Mouse (Mus musculus): ENCODE measurements around the gene Maml2.

Gene Maml2

DNA sequence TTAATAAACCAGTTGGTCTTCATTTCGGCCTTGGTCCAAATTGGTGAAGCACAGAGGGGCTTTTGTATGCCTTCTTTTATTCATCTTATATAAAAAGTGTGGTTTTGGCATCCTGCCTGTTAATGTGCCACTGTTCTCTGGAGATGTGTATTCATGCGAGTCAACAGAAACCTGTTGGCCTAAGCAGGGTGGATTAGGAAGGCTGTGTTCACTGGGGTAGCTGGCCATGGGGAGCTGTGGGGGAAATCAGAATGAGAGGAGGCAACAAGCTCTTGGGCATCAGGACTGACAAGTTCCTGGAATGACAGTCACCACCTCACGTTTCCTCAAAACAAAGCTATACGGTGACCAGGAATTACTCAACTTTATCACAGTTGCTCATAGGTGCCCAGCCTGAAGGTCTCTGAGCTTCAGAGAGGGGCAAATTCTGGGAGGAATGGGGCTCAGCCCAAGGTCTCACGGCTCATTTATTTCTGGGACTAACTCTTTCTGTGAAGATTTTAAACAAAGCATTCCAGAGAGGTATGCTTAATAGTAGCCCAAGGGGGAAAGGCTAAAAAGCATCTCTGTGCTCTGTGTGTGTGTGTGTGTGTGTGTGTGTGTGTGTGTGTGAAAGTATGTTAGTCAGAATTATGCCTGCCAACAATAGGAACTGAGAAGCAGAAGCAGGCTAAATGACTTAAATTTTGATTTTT is 228.0 kb downstream of the Maml2 start:
- in situ Hi-C loops (cut with MboI, MseI), result no loop called here

DNA sequence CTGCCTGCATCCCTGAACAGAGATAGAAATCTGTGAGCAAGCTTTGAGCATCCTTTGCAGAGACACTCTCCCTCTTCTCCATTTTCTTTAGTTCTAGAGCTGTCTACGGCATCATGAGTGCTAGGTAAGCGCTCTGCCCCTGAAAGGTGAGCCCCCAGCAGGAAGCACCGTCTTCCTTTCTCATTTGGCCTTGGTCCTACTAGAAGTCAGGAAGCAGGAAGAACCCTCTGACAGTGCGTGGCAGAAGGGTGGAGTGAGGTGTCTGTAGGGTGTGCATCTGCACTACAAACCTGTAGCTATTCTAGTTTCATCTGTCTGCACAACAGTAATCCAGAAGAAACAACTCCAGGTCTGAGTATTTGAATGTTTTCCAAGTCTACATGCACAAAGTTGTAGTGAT is 232.8 kb downstream of the Maml2 start:
- in situ Hi-C loops (cut with MboI, MseI), result no loop called here

DNA sequence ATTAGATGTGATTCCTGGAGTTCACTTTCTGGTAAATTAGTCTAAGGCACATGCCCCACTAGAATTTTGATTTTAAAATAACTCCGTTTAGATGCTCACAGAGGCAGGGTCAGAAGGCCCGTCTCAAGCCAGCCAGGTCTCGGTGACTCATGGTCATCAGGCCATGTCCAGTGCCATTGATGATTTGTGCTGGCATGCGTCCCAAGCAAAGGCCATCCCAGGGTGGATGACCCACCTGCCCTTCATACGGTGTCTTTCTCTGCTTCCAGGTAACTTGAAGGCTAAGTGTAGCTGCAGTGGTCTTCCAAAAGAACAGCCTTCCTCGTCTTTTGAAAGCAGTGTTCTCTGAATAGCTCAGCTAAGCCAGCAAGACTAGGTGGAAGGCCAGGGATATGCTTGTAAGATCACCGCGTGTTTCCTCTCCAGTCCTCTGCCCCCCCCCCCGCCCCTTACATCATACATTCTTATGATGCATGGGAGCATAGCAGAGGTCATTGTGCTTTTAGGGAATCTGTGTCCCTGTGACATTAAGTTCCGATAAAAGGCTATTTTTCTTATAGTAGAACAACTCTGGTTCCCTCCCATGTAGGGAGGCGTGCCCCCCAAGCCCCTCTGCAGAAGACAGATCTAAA is 235.4 kb downstream of the Maml2 start:
- in situ Hi-C loops (cut with MboI, MseI), result no loop called here

DNA sequence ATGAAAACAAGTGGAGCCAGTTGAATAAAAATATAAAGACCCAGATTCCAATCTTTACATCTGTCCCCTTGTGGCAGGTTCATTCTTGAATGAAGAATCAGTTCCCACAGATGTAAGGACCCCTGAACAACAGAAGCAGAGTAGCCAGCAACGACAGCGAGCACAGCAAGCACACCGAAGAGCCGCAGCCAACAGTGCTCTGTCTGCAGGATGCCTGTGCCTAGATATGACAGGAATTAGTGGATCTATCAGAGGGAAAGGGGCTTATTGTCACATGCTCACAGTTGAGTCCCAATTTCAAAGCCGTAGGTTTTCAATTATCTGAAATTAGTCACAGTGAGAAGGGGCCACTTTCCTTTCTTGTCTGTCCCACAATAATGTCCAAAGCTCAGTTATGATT is 238.0 kb downstream of the Maml2 start:
- in situ Hi-C loops (cut with MboI, MseI), result no loop called here

DNA sequence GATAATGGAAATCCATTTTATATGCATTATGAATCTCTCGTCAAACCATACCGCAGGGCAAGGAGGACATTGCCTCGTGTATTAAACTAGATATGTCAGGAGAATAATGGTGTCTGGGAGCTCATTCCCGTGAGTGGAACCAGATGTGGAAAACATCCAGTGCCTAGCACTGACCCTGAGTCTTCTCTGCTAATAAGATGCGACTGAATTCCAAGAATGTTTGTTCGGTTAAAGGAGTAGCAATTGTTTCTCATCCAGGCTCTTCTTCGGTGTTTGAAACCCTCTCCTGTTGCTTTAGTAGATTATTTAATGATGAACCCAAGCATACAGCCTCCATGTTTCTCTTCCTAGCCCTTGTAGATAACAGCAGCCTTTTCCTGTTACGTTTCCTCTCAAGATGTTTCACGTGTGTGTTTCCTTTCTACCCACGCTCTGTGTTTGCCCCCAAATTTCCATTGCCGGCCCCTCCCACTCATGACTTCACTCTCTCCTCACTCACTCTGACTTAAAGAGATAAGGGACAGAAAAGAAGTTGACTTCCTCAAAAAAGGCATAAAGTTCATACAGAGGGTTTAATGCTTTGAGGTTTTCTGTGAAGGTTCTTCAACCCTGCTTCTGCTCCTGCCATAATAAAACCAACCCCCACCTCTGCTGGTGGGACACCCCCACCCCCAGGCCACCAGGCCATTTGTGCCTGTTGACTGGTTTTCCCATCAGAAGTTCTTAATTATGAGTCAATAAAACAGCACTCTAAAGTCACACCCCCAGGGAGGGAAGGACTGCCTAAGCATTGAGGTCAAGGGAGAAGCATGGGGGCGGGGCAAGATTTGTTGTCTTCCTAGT is 238.9 kb downstream of the Maml2 start:
- in situ Hi-C loops (cut with MboI, MseI), result no loop called here

DNA sequence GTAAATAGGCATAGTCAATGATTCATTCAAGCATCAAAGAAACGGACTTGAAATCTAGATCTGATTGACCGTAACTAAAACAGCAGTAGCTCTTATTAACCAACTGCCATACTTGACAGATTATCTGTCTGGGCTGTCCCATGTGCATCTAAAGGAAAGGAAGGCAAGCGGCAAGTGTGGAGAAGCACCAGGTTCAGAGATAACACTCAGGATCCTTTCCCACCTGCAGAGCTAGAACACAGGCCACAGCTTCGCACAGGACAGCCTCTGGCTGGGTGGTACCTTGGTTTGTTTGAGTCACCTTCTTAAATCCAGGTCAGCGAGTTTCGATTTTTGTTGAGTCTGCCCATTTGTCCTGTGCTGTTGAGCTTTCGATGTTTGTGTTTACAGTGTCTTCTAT is 240.4 kb downstream of the Maml2 start:
- in situ Hi-C loops (cut with MboI, MseI), result no loop called here

DNA sequence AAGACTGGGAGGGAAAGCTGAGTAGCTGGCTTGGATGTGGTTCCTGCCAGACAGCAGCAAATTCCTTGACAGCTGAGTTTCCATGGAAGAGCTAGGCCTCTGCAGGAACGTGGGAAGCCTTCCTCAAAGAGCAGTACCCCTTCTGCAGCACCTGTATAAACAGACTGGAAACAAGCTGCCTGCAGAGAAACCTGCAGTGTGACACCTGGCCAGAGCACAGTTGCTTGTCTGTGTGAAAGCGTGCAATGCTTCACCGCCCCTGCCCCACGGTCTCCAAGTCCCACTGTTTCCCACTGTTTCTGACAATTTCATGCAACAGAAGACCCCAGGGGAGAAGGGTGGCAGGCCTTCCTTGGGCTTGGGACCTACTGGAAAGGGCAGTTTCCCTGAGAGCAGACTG is 241.8 kb downstream of the Maml2 start:
- in situ Hi-C loops (cut with MboI, MseI), result no loop called here

DNA sequence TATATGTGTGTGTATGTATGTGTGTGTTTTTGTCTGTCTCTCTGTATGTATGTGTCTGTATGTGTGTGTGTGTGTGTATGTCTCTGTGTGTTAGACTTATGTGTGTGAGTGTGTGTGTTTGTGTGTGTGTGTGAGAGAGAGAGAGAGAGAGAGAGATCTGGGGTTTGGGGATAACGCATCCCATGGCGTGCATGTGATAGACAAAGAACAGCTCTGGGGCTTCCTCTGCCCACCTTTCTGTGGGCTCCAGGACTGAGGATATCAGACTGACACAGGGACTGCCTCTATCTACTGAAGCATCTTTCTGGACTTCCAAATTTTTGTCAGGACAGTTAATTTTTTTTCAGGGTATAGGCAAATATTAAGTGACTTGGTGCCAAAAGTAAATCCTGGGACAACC is 242.5 kb downstream of the Maml2 start:
- in situ Hi-C loops (cut with MboI, MseI), result no loop called here

DNA sequence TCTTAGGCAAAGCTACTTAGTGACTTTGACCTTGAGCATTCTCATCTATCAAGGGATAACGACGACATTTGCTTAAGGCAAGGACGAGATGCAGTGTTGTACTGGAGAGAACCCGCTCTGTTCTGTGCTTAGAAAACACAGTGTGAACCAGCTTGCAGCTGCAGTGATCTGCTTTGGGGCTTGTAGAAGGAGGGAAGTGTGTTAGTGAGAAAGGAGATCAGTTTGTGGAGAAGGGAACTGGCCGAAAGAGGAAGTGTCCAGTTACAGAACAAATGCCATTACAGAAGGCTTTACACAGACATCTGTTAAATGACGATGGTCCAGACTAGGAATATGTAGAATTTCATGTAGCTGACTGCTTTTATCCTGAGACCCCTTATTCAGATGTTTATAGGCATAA is 243.0 kb downstream of the Maml2 start:
- in situ Hi-C loops (cut with MboI, MseI), result no loop called here

DNA sequence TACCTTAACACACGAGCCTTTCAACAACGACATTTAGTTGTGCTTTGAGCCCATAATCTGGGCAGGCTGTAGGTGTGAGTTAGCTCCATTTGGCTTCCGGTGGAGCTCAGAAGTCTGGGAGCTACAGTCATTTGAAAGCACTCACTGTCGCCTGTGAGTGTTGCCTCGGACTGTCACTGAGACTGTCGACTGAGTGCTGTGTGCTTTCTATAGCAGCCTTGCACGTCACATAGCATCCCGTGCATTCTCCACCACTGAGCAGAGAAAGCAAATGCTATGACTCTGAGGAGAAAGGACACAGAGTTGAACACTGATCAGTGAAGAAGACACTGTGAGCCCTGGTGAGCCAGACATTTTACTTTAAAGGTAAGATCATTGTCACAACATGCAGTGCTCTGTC is 245.4 kb downstream of the Maml2 start:
- in situ Hi-C loops (cut with MboI, MseI), result no loop called here

DNA sequence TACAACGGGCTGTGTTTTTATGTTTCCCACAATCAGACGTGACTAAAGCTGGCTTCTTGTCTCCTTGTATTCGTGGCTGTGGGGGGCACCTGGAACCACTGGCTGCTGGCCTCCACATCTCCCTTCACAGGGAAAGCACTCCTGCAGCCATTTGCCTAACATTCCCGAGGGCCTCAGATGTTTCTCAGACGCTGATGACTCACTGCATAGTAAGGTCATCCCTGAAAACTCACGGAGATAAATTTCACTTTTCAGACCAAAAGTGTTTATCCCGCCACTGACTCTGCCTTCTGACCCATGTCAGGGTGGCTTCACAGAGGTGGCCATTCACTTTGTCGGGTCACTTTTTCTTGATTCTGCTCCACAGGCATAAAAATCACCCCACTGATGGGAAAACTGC is 246.4 kb downstream of the Maml2 start:
- in situ Hi-C loops (cut with MboI, MseI), result no loop called here

DNA sequence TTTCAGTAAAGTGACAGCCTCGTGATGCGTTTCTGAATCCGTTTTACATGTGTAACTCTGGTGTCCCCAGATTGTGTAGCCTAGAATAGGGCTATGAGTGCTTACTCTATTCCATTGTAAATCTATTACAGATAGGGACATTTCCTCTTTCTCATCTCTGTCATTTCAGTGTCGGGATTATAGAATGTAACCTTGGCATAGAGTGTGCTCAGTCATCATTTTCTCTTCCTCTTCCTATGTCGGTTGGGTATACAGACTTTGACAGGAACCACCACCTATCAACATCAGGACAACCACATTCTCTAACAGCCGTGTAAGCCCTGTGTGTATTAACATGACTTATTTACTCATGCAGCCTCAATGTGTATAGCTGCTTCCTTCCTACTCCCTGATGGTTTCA is 248.0 kb downstream of the Maml2 start:
- in situ Hi-C loops (cut with MboI, MseI), result no loop called here

DNA sequence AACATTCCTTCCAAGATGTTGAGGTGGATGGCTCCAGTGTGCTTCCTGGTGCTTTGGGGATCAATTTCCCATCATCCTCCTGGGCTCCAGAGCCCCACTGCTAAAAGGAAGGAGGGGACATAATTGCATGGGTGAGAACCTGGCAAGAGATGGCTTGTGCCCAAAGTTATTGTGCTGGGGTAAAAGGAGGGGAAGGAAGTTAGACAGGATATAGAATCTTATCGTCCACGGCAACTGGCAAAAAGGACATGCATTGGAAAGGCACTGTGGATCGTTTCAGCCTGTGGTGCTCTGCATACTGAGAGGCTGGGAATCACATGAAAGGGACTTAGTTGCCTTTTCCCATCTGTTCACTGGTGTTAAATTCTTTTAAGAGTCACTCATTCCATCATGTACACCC is 252.2 kb downstream of the Maml2 start:
- in situ Hi-C loops (cut with MboI, MseI), result no loop called here

DNA sequence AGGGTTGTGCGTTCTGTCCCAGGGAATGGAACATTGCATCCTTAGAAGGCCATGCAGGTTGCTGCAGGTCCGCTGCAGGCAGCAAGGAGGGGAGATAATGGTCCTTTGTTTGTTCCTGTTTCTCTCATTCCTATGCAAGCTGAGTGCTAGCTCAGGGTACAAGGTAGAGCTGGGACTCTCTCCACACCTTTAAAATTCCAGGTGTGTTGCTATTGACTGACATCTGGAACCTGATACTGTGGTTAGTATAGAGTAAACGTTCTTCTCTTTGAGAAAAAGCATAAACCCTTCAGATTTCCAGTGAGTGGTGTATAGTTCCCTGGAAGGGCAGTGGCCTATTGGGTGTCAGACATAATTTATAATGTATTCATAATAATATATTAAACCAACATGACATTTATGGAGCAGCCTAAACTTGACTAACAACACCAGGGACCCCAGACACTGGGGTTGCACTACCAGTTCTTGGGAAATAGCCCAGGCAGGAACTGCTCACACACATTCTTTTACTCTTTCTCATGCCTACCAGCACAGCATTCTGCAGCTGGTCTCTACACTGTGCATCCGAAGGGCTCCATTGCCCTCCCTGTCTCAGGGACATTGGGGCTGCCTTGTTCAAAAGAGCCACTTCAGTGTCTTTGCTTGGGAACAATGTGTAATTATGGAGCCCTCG is 254.8 kb downstream of the Maml2 start:
- in situ Hi-C loops (cut with MboI, MseI), result no loop called here

DNA sequence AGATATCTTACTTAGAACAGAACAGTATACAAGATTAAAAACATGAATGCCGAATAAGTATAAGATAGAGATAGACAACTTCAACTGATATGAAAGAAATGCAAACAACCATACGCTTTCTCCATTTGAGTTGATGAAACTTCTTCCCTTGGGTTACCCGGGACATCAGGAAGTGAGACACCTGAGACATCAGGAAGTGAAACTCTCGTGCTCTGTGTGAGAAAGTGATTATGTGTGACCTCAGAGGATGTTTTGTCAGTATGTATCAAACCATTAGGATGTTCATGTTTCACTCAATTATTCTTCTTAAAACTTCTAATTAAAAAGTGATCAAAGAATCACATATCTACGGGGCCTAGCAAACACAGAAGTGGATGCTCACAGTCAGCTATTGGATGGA is 257.0 kb downstream of the Maml2 start:
- in situ Hi-C loops (cut with MboI, MseI), result no loop called here

DNA sequence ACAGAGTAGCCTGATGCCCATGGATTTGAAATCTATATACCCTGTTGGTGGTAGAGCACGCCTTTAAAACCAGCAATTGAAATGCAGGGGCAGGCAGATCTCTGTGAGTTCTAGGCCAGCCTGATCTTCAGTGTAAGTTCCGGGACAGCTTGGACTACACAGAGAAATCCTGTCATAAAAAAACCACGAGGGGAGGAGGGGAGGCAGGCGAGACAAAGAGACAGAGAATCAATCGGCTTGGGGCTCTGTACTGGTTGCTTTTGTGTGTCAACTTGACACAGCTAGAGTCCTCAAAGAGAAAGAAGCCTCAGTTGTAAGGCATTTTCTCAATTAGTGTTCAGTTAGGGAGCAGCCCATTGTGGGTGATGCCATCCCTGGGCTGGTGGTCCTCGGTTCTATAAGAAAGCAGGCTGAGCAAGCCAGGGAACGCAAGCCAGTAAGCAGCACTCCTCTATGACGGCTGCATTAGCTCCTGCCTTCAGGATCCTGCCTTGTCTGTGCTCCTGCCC is 258.3 kb downstream of the Maml2 start:
- in situ Hi-C loops (cut with MboI, MseI), result no loop called here

DNA sequence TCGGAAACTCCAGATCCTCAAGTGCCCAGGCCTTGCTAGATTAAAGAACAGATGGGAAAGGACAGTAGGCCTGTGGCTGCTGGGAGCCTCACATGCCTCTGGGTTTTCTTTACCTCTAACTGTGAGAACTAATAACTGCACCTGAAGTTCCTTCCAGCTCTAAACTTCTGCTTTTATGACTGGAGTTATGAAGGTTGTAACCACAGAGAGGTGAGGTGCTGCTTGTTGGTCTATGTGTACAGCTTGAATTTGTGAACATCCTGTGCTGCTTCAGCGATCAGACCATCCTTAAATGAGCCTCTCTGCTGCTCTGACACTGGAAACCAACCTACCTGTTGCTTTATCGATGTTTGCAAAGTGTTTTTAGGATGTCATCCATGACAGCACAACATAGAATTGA is 258.9 kb downstream of the Maml2 start:
- in situ Hi-C loops (cut with MboI, MseI), result no loop called here

DNA sequence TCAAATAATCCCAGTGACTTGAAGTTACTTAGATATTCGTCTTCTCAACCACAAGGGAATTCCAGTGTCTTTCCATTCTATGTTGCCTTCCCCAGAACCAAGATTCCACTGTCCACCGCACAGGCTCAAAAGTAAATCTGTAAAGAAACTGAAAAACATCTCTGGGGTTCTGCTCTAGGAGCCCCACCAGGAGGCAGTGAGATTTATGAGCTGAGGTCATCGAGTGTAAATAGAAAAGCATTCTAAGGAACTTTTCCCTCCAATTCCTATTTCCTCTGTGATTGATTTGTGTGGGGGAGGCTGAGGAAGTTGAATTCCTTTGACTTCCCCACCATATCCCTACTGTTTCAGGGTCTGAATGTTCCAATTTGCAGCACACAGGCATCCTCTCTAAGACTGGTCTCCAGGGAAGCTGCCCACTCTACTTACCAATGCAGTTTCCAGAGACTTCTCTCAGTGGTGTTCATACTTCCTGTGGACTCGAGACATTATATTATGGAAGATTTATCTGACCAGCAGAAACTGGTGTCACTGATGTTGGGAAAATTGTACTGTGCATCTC is 261.1 kb downstream of the Maml2 start:
- in situ Hi-C loops (cut with MboI, MseI), result no loop called here

DNA sequence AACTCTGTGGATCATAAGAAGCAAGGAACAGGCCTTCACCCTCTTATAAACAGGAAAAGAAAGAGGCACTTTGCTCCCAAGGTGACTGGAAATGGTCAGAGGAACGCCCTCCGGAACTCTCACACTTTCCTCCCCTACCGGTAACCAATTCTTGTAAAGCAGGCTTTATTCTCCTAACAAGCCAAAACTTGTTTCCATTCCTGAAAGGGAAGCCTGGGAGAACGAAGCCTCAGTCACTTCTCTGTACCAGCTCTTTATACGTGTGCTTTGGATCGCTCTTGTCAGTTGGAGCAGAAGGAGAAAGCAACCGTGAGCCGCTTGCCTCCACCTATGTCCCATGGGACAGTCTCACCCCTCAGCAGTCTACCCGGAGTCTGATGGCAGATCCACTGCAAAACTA is 262.9 kb downstream of the Maml2 start:
- in situ Hi-C loops (cut with MboI, MseI), result loop anchor here (5.0 kb wide), 2 partner anchors 72 to 238 kb away; no protein-coding TSS in a partner anchor

DNA sequence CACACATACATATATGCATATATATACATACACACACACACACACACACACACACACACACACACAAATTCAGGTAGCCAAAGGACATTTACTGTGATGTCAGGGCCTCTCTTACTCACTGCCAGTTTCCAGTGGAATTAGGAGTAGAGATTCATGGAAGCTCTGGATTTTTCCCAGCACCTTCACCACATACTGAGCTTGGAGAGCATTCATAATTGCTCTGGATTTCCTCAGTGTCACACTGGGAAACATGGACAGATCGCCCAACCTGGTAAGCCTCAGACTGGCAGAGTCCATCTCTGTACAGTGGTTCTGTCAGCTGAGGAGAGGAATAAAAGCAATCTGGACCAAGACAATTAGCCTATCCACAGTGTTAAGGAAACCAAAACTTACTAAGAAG is 263.6 kb downstream of the Maml2 start:
- in situ Hi-C loops (cut with MboI, MseI), result loop anchor here (5.0 kb wide), 2 partner anchors 71 to 239 kb away; no protein-coding TSS in a partner anchor

All from regulatory T cell (primary cell).